Mouse (Mus musculus) lung, embryonic 16.5 days (tissue): ENCODE data around the gene Umad1. TPM values are rescaled to one million over a fixed set of nuclear protein-coding genes. Genes with fewer than 3 reads are reported as not detected.

ENCODE experiments used
- ATAC-seq: fragments of 200-750 bp; cut with Nextera tagmentation; 2 replicates; pipeline ENCODE4 v1.8.0; 2017; ENCODE audit warnings: low read depth, mild to moderate bottlenecking, moderate library complexity
- H3K27ac ChIP-seq: fragments of 300-500 bp; sonication (generic); 2 replicates; pipeline ENCODE4 v1.5.1; 2014; ENCODE audit warnings: mild to moderate bottlenecking, control low read depth, low read length
- H3K27me3 ChIP-seq: fragments of 300-500 bp; sonication (generic); 2 replicates; pipeline ENCODE4 v1.6.1; 2014; ENCODE audit warnings: low read depth, low read length, mixed read lengths; ENCODE audit not compliant: control insufficient read depth, insufficient read depth
- H3K36me3 ChIP-seq: fragments of 300-500 bp; sonication (generic); 2 replicates; pipeline ENCODE4 v1.6.1; 2014; ENCODE audit warnings: low read length; ENCODE audit not compliant: control insufficient read depth, insufficient read depth
- H3K4me1 ChIP-seq: fragments of 300-500 bp; sonication (generic); replicated peaks from 2 replicates; pipeline ENCODE4 v1.6.1; 2014; ENCODE audit warnings: low read length, mixed read lengths; ENCODE audit not compliant: control insufficient read depth, insufficient read depth
- H3K4me2 ChIP-seq: fragments of 300-500 bp; sonication (generic); 2 replicates; pipeline ENCODE4 v1.6.1; 2014; ENCODE audit warnings: low read depth, low read length, control low read depth
- H3K4me3 ChIP-seq: fragments of 300-500 bp; sonication (generic); 2 replicates; pipeline ENCODE4 v1.5.1; 2014; ENCODE audit warnings: mild to moderate bottlenecking, low read length, control low read depth
- H3K9ac ChIP-seq: fragments of 300-500 bp; sonication (generic); 2 replicates; pipeline ENCODE4 v1.6.1; 2014; ENCODE audit warnings: low read length, control low read depth
- H3K9me3 ChIP-seq: fragments of 300-500 bp; sonication (generic); 2 replicates; pipeline ENCODE4 v1.6.1; 2016; ENCODE audit warnings: low read length; ENCODE audit not compliant: control insufficient read depth
- WGBS: fragments of 180-500 bp; shearing (Covaris S2); extraction: QIAGEN DNeasy Blood & Tissue Kit; methylation state at CpG from one replicate; pipeline ENCODE4 v1.1.7; 2014; 5-methylcytosine and 5-hydroxymethylcytosine counted together
- polyA plus RNA-seq: library from polyadenylated mRNA; unstranded; fragments of >200 nt; fragmentation: Nextera tagmentation; extraction: Ambion mirVana; gene quantifications from 2 replicates; pipeline ENCODE4 v1.2.1, GENCODE M21; 2015

The Umad1 gene
- polyA plus RNA-seq, 1 experiment from 2014 or later = 26.7 TPM

DNA sequence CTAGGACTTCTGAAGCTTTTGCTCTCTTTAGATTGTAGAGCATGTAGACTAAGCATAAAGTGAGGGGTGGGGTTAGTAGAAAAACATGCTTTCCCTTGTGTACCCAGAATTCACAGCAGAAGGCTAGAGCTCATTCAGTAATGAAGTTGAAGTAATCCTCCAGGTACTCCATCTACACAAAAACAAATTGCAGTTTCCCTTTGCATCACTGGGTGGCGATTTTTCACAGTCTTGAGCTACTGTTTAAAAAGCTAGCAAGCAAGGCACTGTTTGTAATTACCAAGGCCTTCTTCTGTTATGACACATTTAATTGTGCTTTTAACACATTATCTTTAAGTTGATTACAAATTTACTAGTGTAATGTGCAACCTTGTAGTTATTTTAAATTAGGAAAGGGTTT lies 16.0 kb downstream of the Umad1 start:
- no peaks in the 10 kb centered on the region for H3K4me1 ChIP-seq

DNA sequence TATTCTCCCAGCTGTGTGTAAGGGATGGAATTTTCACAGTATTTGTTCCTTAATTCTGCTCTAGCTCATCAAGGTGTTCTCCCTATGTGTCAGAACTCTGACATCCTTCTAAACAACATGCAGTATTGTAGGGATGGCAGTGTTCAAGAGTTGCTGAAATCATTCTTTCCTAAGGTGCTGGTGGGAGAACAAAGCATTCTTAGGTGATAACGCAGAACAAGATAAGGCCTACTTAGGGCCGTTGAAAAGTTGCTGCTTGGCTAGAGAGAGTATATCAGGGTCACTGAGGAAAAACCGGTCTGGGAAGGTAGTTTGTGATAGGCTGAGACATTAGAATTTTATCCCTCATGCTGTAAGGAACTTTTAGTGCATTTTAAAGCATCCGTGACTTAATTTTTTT lies 17.3 kb downstream of the Umad1 start:
- no peaks in the 10 kb centered on the region for H3K27me3 ChIP-seq
- no peaks in the 10 kb centered on the region for H3K4me1 ChIP-seq
- H3K27ac ChIP-seq = no peak overlapping the region
- ATAC-seq = peak; percentile 57; the same call in 1 of the 2 replicates
- no peak overlapping the region for H3K4me2 ChIP-seq
- peaks cover 3% of the 10 kb centered on the region; the same call in 1 of the 2 replicates for H3K36me3 ChIP-seq
- no peaks in the 10 kb centered on the region; the same call in 1 of the 2 replicates for H3K9me3 ChIP-seq
- H3K9ac ChIP-seq = no peak overlapping the region
- no peak overlapping the region for H3K4me3 ChIP-seq
- 42% methylated on average over 4 of the region's 4 CpGs for WGBS

More for the DNA sequence above, 16.0 kb downstream of the Umad1 start:
- WGBS = 5% methylated on average over 1 of the region's 1 CpGs
- H3K9me3 ChIP-seq = no peaks in the 10 kb centered on the region; the same call in 1 of the 2 replicates
- H3K4me2 ChIP-seq = no peak overlapping the region
- peaks cover 3% of the 10 kb centered on the region for H3K36me3 ChIP-seq
- peak; percentile 49; the same call in 1 of the 2 replicates for ATAC-seq
- H3K27me3 ChIP-seq = no peaks in the 10 kb centered on the region
- no peak overlapping the region for H3K4me3 ChIP-seq
- H3K9ac ChIP-seq = no peak overlapping the region
- H3K27ac ChIP-seq = no peak overlapping the region

DNA sequence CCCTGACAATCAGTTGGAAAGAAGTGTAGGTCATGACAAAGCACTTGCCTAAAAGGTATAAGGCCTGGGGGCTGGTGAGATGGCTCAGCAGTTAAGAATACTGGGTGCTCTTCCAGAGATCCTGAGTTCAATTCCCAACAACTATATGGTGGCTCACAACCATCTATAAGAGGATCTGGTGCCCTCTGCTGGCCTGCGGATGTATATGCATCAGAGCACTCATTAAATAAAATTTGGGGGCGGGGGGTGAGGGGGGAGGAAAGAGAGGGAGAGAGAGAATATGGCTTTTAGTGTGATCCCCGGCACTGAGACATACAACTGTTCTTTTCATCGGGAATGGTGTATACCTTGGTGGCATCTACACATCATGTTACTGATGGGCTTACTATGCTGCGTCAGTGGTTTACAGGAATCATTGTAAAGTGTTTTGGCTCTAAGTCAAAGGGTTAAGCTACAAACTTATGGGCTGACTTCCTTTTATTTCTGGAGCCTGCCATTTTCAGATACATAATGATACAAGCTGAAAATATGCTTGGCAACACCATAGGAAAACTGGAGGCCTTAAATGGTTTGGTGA lies 19.4 kb downstream of the Umad1 start:
- peaks cover 3% of the 10 kb centered on the region; the same call in 1 of the 2 replicates for H3K36me3 ChIP-seq
- H3K9ac ChIP-seq = no peak overlapping the region
- H3K4me2 ChIP-seq = no peak overlapping the region
- no peak overlapping the region for H3K27ac ChIP-seq
- WGBS = 80% methylated on average over 5 of the region's 5 CpGs
- no peak overlapping the region for H3K4me3 ChIP-seq
- no peak for ATAC-seq
- H3K9me3 ChIP-seq = no peaks in the 10 kb centered on the region; the same call in 1 of the 2 replicates
- H3K4me1 ChIP-seq = no peaks in the 10 kb centered on the region
- no peaks in the 10 kb centered on the region for H3K27me3 ChIP-seq

DNA sequence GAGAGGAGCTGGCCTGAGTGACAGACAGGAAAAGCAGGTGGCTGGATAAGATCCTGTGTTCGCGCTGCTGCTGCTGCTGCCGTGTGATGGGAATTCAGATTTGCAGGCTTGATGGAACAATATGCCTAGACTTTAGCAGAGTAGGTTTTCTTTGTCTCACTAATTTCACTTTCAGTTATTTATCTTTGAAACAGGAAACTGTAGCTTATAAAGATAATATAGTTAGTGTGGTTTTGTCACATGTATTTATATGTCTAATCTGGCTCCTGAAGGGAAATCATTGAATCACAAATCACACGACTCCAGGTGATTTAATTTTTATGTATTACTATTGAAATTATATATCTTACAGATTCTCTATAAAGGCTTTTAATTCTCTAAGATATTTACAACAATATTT lies 24.2 kb downstream of the Umad1 start:
- Histone ChIP-seq H3K27ac (no peak overlapping the region), H3K27me3 (no peaks in the 10 kb centered on the region), H3K4me3 (no peak overlapping the region), H3K4me1 (0 out of 2 replicates have a peak, but pooled peaks cover 4% of the 10 kb centered on the region), H3K36me3 (peaks cover 5% of the 10 kb centered on the region; the same call in 1 of the 2 replicates), H3K9ac (no peak overlapping the region), H3K9me3 (no peaks in the 10 kb centered on the region; the same call in 1 of the 2 replicates), H3K4me2 (no peak overlapping the region)
- ATAC-seq = no peak
- WGBS = 77% methylated on average over 4 of the region's 4 CpGs

DNA sequence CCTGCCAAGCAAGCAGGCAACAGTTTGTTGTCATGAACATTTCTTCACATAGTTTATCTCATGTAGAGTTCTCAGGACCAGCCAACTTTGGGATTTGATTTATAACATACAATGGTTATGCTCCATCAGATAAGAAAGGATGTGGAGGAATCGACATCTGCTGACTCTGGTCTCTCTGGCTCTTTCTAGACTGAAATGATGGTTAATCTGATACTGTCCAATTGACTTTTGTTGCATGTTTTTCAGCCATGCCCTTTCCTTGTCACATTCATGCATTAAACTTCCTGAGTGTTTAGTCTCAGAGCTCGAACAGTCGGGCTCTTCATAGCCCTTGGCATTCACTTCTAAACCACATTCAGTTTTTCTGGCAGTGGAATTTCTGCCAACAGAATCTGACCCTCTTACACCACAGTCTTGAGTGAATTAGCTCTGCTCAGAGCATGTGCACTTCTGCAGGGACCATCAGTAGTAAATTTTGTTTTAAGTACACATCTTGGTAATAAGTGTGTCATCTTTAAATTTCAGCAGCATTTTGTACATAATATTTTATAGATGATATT lies 26.4 kb downstream of the Umad1 start:
- H3K9me3 ChIP-seq = no peaks in the 10 kb centered on the region
- H3K36me3 ChIP-seq = 0 out of 2 replicates have a peak, but pooled peaks cover 2% of the 10 kb centered on the region
- 0 out of 2 replicates have a peak, but pooled peaks cover 4% of the 10 kb centered on the region for H3K4me1 ChIP-seq
- 39% methylated on average over 3 of the region's 3 CpGs for WGBS
- peak; percentile 52 for ATAC-seq
- no peak overlapping the region for H3K9ac ChIP-seq
- H3K27me3 ChIP-seq = no peaks in the 10 kb centered on the region
- no peak overlapping the region for H3K4me3 ChIP-seq
- H3K27ac ChIP-seq = no peak overlapping the region; the same call in 1 of the 2 replicates
- no peak overlapping the region for H3K4me2 ChIP-seq

DNA sequence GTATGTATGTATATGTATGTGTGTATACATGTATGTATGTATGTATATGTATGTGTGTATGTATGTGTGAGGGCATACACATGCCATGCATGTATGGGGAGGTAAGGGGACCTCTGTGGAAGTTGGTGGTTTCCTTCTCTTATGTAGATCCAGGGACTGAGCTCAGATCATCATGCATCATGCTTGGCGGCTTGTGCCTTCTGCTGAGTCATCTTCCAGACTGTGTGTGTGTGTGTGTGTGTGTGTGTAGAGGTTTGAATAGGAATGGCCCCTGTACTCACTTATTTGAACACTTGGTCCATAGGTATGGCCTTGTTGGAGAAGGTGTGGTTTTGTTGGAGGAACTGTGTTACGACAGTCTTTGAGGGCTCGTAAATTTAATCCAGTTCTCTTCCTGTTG lies 27.1 kb downstream of the Umad1 start:
- H3K27ac ChIP-seq = no peak overlapping the region
- H3K36me3 ChIP-seq = 0 out of 2 replicates have a peak, but pooled peaks cover 2% of the 10 kb centered on the region
- H3K4me3 ChIP-seq = no peak overlapping the region
- H3K9ac ChIP-seq = no peak overlapping the region
- no peaks in the 10 kb centered on the region for H3K9me3 ChIP-seq
- H3K4me1 ChIP-seq = 0 out of 2 replicates have a peak, but pooled peaks cover 4% of the 10 kb centered on the region
- H3K4me2 ChIP-seq = no peak overlapping the region
- no peaks in the 10 kb centered on the region for H3K27me3 ChIP-seq
- ATAC-seq = no peak
- 90% methylated on average over 3 of the region's 3 CpGs for WGBS

DNA sequence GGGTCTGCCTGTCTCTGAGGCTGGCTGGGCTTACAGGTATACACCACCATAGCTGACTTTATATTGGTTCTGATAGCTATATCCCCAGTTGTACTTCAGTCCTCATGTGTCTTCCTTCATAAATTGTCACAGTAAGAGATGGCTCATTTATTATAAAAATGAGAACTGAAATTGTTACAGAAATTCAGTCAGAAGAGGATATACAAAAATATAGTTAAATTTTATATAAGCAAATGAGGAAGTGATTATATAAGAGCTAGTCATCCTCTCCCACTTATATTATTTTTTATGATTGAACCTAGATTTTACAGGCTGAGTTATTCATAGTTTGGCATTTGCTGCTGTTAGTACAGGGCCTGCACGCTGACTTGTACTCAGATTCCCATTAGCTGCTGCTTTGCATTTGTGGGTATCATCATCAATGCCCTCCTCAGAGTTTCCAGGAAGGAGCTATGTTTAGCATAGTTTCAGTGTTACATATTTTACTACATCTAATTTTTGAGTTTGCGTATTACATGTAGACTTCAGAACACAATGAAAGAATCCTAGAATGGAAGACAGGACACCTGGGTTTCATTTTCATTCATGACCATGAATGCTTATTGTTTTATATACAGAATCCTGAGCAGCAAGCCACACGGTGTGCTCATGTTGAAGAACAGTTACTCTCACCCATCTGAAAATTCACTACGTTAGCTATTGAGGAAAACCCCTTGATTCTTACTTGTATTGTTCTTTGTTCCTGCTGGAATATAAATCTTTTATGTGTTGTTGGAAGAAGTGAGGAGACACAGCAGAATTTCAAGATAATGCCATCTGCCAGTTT lies 29.9 kb downstream of the Umad1 start:
- Histone ChIP-seq H3K4me3 (no peak overlapping the region), H3K4me1 (0 out of 2 replicates have a peak, but pooled peaks cover 4% of the 10 kb centered on the region), H3K36me3 (0 out of 2 replicates have a peak, but pooled peaks cover 2% of the 10 kb centered on the region), H3K9ac (no peak overlapping the region), H3K27ac (no peak overlapping the region), H3K27me3 (no peaks in the 10 kb centered on the region), H3K9me3 (no peaks in the 10 kb centered on the region), H3K4me2 (no peak overlapping the region)
- 89% methylated on average over 4 of the region's 4 CpGs for WGBS
- no peak for ATAC-seq

DNA sequence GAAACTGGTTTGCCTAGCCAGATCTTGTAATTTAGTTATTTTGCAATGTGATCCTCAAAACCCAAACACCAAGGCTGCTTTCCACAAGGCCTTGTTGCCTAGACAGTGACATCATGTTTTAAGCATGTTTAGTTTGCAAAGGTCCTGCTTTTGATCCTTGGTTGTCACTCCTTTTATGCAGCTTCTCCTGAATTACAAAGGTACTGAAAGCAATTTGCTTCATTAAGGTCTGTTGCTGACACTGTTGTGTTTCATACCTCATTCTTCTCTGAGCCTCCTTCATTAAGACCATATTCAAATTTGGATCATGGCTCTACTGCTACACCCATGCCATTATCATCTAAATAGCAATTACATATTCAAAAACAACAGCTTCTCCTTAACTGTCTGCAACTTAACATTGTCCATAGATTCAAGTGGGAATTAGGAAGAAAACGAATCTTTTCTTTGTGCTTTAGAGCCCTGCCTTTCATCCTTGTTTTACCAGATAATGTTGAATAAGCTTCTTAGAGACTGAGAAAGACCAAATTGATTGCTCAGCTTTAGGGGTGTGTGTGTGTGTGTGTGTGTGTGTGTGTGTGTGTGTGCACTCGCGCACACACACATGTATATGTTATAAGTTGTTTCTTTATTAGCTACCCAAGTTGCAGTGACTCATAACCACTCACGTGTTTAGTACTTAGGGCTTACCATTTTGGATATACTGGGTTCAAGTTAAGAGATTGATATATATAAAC lies 35.1 kb downstream of the Umad1 start:
- H3K4me1 ChIP-seq = no peaks in the 10 kb centered on the region
- H3K36me3 ChIP-seq = no peaks in the 10 kb centered on the region
- H3K27ac ChIP-seq = no peak overlapping the region
- H3K9ac ChIP-seq = no peak overlapping the region
- H3K4me3 ChIP-seq = no peak overlapping the region
- 81% methylated on average over 4 of the region's 4 CpGs for WGBS
- no peaks in the 10 kb centered on the region for H3K9me3 ChIP-seq
- no peaks in the 10 kb centered on the region for H3K27me3 ChIP-seq
- ATAC-seq = no peak
- H3K4me2 ChIP-seq = no peak overlapping the region
